Mouse (Mus musculus) lung, adult 2 months (tissue): ENCODE measurements around the gene Mlip. TPM values are rescaled to one million over a fixed set of nuclear protein-coding genes. Genes with fewer than 3 reads are reported as not detected.
"Not testable (repeated sequence)": the region's sequence is repeated elsewhere in the genome, so short reads cannot be mapped to it uniquely, and the experiment has no call there.

Experiments
- DNase-seq: peaks from one replicate; pipeline ENCODE4 v3.0.0; 2022
- H3K4me1 ChIP-seq: fragments of 200-500 bp; 2 replicates; pipeline ENCODE4 v1.6.1; 2011; ENCODE audit warnings: low read length; ENCODE audit not compliant: control insufficient read depth, insufficient read depth
- H3K4me3 ChIP-seq: fragments of 200-500 bp; replicated peaks from 2 replicates; pipeline ENCODE3; 2011; ENCODE audit warnings: low read depth, mild to moderate bottlenecking, control low read depth, low read length; ENCODE audit errors: extremely low read depth
- CTCF ChIP-seq: fragments of 200-500 bp; IDR thresholded peaks from 2 replicates; pipeline ENCODE4 v1.5.1; 2011; ENCODE audit warnings: mild to moderate bottlenecking, low read length, control low read depth; ENCODE audit not compliant: insufficient read depth
- POLR2A ChIP-seq: fragments of 200-500 bp; IDR thresholded peaks from 2 replicates; pipeline ENCODE4 v1.6.1; 2011; ENCODE audit warnings: low read depth, mild to moderate bottlenecking, control low read depth, low read length, borderline replicate concordance; ENCODE audit errors: extremely low read depth
- WGBS: fragments of 180-500 bp; shearing (Covaris S2); methylation state at CpG from one replicate; pipeline ENCODE4 v1.1.7; 2018; 5-methylcytosine and 5-hydroxymethylcytosine counted together
- polyA plus RNA-seq: library from polyadenylated mRNA; depleted of rRNA; stranded (reverse); fragments of >200 nt; gene quantifications from 2 replicates; pipeline ENCODE4 v1.2.3, GENCODE M21; 2012; rRNA removed

Gene Mlip
- polyA plus RNA-seq, 1 experiment = 4.9 TPM

DNA sequence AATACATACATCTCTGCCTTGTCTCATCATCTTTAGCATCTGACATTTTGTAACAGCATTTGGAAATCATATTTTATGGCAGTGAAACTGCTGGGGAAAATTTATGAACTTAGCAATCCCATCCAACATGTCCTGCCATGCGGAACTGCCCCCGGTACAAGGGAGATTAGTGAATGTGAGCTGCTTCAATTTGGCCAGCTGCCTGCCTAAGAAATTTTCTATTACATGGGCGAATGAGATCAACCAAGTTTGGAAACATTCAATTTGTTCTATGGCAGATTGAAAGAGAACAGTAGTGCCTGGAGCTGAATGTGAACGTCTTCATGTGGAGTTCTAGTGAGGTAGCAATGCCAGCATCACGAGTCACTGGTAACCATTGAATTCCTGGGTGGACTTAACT, 191.0 kb downstream of the Mlip start:
- H3K4me1 ChIP-seq = no peaks in the 10 kb centered on the region
- 74% methylated on average over 5 of the region's 5 CpGs for WGBS
- TF ChIP-seq POLR2A = no peak
- TF ChIP-seq CTCF = no peak

DNA sequence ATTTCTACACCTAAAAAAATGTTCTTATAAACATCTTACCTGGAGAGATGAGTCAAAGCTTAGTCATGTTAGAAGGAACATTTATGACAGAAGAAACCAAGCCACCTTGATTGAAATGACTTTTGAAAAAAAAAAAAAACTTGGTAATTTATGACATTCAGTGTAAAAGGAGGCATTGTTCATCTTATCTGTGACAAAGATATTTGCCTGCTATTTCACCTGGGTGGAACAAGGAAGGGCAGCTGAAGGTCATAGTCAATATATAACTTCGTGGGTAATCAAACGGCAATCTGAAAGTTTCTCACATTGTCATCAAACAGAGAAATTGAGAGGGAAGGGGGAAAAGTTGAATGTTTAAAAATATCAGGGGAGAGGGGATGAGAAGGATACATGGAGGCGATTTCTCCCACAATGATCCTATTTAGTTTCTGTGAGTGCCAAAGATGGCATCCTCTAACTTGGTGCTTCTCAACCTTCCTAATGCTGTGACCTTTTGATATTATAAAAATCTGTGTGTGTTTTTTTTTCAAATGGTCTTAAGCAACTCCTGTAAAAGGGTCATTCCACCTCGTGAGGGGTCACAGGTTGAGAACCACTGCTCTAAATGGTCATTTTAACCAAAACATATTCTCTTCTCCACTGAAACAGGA, 192.4 kb downstream of the Mlip start:
- Histone ChIP-seq H3K4me3 (no peak overlapping the region), H3K4me1 (no peaks in the 10 kb centered on the region)
- WGBS = 57% methylated on average over 4 of the region's 4 CpGs
- TF ChIP-seq POLR2A (no peak), CTCF (no peak)
- no peak for DNase-seq

More for the DNA sequence above, 191.0 kb downstream of the Mlip start:
- no peak overlapping the region for H3K4me3 ChIP-seq
- no peak for DNase-seq

DNA sequence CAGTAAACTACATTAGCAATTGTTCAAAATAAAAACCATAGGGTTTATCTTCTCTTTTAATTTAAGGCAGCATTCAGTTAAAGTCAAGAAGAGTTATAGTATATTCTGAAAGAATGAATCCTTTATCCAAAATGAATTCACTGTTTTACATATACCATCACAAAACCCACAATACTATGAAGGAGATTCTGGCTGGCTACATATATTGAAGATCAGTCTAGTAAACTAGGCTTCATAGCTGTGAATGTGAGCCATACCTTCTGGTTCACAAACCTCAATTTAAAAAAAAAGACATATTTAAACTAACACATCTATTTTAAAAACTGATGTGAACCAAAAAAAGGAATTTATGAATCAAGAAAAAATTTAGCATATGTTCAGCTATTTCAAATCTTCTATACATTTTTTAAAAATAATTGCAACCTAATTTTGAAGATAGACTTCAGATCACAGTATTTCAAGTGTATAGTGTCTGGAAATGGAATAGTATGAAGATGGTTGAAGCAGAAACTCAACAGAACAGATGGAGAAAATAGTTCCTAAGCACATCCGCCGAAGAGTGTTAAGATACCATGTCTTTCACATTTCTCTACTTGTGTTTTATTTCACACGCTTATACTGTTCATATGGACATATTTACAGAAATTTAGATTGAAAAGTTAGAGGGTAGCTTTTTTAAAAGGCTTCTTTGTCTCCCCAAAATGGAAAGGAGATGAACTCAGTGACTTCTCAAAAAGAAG, 204.1 kb downstream of the Mlip start:
- no peak for DNase-seq
- Histone ChIP-seq H3K4me1 (no peaks in the 10 kb centered on the region), H3K4me3 (no peak overlapping the region)
- WGBS = 91% methylated on average over 3 of the region's 3 CpGs
- TF ChIP-seq CTCF (no peak), POLR2A (no peak)

DNA sequence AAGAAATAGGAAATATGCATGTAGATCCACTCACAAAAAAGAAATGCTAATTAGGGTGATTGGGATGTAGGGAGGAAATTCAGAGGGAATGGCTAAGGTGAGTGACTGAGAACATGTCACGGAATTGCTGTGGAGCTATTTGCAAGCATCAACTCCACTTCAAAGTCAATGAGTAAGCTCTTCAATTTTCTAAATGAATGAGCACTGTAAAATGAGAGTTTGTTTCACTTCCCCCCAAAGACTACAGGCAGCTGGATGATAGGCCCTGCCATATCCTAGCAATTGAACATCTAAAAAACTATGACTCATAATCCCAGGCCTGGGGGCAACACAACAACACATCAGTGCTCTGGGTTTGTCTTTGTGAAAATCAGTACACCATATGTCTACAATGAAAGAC, 233.0 kb downstream of the Mlip start:
- 87% methylated on average over 1 of the region's 1 CpGs for WGBS
- DNase-seq = no peak
- no peak overlapping the region for H3K4me3 ChIP-seq
- TF ChIP-seq POLR2A = no peak
- TF ChIP-seq CTCF = no peak
- no peaks in the 10 kb centered on the region for H3K4me1 ChIP-seq

DNA sequence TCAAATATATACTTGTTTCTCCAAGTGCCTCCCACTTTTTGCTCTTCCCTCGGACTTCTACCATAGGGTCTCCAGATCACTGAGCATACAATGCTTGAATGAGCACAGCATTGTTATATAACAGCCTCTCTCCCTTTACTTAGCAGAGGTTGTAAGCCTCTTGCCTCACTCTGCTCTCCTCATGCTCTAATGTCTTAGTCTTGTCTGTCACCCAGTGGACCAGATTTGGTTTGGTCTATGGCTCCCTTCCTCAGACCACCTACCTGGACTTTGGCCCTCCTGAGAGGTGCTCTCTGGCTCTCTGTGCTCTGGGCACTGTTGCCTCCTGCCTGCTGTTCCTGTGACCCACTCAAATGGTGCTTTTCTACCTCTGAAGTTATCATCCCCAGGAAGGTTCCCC, 255.9 kb downstream of the Mlip start:
- 81% methylated on average over 1 of the region's 1 CpGs for WGBS
- no peak for TF ChIP-seq POLR2A
- DNase-seq = no peak
- Histone ChIP-seq H3K4me3 (no peak overlapping the region), H3K4me1 (no peaks in the 10 kb centered on the region)

DNA sequence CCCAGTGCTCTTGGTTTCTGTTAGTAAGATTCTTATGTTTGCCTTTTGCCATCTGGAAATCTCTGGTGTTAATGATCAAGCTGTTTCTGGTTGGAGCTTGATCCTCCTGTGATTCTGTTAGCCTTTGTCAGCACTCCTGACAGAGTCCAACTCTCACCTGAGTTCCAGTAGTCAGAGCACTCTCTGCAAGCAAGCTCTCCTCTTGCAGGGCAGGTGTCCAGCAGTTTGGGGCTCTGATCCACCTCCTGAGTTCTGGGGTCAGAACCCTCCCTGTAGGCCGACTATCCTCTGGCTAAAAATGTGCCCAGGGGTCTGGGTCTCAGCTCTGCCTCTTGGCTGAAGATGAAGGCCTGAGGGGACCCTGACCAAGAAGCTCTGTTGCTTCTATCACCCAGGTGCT, 269.5 kb downstream of the Mlip start:
- WGBS = 73% methylated on average over 1 of the region's 1 CpGs
- not testable (repeated sequence) for H3K4me1 ChIP-seq, H3K4me3 ChIP-seq, DNase-seq

DNA sequence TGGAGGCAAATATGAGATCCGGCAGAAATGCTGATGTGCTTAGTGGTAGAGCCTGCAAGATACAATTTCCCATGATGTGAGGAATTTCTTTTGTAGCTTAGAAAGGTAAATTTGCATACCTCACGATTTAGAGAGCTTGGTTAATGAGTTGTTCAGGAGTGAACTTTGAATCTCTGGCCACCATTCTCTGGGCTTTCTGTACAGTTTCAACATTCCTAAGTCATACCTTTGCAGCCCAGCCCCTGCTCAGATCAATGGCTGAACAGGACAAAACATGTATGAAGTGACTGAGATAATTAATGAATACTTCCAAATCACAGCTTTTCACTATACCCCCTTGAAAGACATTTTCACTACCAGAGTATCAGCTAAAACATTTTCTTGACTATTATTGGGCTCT, 281.1 kb downstream of the Mlip start:
- Histone ChIP-seq H3K4me3 (no peak overlapping the region), H3K4me1 (no peaks in the 10 kb centered on the region)
- no peak for DNase-seq
- WGBS = 66% methylated on average over 2 of the region's 2 CpGs
- no peak for TF ChIP-seq CTCF
- TF ChIP-seq POLR2A = no peak

DNA sequence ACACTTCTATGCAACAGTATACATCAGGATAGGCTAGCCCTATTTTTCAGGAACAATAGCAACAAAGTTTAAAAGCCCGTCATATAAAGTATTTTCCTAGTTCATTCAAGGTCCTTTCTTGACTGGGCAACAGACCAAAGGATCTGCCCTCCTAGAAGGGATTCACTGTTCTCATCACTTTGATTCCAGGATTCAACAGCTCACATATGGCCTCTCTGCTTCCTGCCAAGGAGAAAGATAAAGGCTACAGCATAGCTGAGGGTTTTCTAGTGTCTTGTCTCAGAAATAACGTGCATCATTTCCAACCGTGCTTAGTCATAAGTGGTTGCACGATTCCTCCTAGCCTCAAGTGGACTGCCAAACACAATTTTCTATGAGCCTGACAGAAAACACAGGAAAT, 296.2 kb downstream of the Mlip start:
- TF ChIP-seq CTCF = no peak
- TF ChIP-seq POLR2A = no peak
- 57% methylated on average over 4 of the region's 4 CpGs for WGBS
- Histone ChIP-seq H3K4me3 (no peak overlapping the region), H3K4me1 (no peaks in the 10 kb centered on the region; the same call in 1 of the 2 replicates)
- DNase-seq = no peak

DNA sequence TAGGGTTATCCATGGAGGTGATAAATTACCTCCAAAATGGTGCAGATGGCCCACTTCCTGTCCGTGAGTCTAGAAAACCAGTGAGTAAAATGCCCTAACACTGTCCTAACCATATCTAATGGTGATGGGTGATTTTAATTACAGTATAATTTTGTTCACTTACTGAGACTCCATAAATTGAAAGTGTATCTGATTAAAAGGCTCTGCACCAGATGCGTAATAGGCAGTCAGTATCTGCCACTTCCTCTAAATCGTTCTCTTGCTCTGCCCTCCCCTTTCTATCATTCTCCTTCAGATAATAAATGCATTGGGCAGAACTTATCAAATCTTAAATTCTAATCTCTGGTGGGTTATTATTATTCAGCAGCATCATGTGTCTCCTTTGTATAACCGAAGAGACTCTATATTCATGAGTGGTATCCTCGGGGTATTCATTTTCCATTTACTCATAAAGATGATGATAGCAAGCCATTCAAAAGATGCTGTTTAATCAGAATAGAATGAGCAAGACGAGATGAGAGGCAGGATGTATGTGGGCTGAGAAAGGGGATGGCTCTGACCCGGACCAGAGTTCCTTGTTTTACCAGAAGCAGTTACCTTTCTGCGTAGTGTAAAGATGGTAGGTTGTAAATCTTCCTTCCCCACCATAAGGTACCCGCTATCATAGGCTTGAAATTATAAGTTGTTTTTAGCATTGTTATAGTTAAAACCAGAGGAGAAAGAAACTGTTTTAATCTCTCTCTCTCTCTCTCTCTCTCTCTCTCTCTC, 298.2 kb downstream of the Mlip start:
- 77% methylated on average over 9 of the region's 9 CpGs for WGBS
- DNase-seq = no peak
- Histone ChIP-seq H3K4me1 (no peaks in the 10 kb centered on the region; the same call in 1 of the 2 replicates), H3K4me3 (no peak overlapping the region)
- TF ChIP-seq CTCF (no peak), POLR2A (no peak)

Other genes with a start within 250 kb of the Mlip start
- 36.7 and 45.3 TPM in 2 replicates for gene Lrrc1, start 191.9 kb upstream of the Mlip start, polyA plus RNA-seq